Mouse (Mus musculus) R1 (cell line): ENCODE results near the gene Tmem135.

Experiments
- DNase-seq: peaks from one replicate; pipeline ENCODE4 v3.0.0-alpha.2; 2018; ENCODE audit warnings: low read depth, low spot score

Tmem135 gene

GRCm38 (mm10) chr7:89404081-89404733 is at the start of gene Tmem135, which contains the start of gene Fzd4:
Gene Tmem135, minus strand, starts transcription at chr7:89404222.
Gene Fzd4, plus strand, starts transcription at chr7:89404355.
- peak; percentile 97 for DNase-seq

- no peak for DNase-seq
These were observed 46.3 kb upstream of the Tmem135 start for GRCm38 (mm10) chr7:89450312-89450711.

GRCm38 (mm10) chr7:89445137-89445536 is 41.1 kb upstream of the Tmem135 start:
- DNase-seq: no peak

GRCm38 (mm10) chr7:89442242-89442641 is 38.2 kb upstream of the Tmem135 start:
- no peak for DNase-seq

- no peak for DNase-seq
These were observed 37.3 kb upstream of the Tmem135 start for GRCm38 (mm10) chr7:89441291-89441690.

DNA sequence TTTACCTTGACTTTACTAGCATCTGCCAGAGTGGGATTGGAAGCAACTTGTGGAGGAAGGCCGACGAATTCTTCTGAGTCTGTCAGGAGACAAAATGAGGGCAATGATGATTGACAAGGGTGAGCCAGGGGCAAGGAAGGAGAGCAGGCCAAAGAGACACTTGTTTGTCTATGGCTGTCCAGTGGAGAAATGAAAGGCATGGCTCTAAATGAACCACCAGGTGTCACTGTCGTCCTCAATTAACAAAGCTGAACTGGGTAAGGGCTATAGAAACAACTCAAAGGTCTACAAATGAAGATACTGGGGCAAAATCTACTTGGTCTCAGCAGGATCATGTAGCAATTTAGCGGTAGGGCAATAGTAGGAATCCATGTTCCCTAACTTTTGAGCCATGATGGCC is 33.6 kb upstream of the Tmem135 start:
- DNase-seq: peak; percentile 59

DNA sequence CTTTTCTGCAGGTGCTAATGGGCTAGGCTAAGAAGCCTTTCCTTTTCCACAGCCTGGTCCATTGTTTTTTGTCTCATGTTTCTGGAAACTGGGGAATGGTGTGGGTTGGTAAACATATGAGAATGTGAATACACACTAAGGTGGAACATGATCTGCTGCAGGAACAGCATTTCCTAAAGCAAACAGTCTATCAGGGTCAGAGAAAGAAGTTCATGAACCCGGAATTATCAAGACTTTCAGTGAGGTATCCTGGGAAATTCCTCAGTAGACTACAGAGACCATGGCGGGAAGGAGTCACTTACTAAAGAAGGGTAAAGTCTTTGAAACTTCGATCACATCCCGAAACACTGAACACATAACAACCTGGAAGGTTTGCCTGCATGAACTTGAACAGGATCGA is 32.4 kb upstream of the Tmem135 start:
- no peak for DNase-seq

- DNase-seq: peak; percentile 50
These were observed 30.0 kb upstream of the Tmem135 start for GRCm38 (mm10) chr7:89433893-89434616.

- no peak for DNase-seq
These were observed 29.3 kb upstream of the Tmem135 start for GRCm38 (mm10) chr7:89433193-89433892.

DNA sequence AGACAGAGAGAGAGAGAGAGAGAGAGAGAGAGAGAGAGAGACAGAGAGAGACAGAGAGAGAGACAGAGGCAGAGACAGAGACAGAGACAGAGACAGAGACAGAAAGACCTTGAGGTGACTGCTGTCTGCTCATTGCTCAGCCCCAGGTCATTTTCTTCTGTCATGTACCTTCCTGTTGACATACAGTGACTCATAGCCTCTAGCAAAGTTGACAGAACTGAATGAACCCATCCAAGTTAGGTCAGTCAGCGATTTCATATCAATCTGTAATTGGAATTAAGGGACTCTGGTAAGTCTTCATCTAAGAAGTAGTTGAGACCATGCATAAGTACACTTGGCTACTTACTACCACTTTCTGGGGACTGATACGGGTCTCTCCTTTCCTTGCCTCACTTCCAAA is 27.2 kb upstream of the Tmem135 start:
- no peak for DNase-seq

- DNase-seq: no peak
These were observed 25.3 kb upstream of the Tmem135 start for GRCm38 (mm10) chr7:89429326-89429725.

DNA sequence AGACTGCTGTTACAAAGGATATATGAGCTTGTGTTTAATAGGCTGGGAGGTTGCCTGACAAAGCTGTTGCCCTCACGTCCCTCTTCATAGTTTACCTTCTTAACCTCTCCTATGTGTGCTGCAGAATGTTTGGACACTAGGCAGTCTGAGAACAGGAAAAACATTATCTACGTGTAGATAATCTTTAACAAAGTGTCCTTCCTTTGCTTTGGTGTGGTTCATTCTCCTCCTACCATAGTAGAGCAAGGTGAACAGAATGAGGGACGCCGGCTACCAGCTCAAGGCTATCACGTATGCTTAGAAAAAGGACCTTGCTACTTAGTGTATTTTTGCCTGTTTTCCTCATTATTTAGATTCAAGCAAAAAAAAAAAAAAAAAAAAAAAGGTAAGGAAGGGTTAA is 24.8 kb upstream of the Tmem135 start:
- DNase-seq: no peak

- no peak for DNase-seq
These were observed 23.1 kb upstream of the Tmem135 start for GRCm38 (mm10) chr7:89427101-89427500.

- DNase-seq: no peak
These were observed 22.0 kb upstream of the Tmem135 start for GRCm38 (mm10) chr7:89425803-89426725.

DNA sequence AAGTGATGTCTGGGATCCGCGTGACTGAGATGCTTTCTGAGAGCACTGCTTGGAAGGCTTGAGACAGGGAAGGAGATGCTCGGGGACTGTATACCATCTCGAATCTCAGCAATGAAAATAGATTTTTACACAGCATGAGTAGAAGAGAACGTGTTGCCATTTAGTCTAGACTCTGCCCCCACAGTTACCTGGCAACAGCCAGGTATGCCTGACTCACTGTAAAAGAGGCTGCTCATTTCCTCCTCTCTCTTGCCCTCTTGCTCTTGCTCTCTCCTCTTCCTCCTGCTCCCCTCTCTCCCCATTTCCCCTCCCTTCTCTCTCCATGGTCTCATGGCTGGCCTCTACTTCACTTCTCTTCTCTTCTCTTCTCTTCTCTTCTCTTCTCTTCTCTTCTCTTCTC is 20.6 kb upstream of the Tmem135 start:
- DNase-seq: no peak

DNA sequence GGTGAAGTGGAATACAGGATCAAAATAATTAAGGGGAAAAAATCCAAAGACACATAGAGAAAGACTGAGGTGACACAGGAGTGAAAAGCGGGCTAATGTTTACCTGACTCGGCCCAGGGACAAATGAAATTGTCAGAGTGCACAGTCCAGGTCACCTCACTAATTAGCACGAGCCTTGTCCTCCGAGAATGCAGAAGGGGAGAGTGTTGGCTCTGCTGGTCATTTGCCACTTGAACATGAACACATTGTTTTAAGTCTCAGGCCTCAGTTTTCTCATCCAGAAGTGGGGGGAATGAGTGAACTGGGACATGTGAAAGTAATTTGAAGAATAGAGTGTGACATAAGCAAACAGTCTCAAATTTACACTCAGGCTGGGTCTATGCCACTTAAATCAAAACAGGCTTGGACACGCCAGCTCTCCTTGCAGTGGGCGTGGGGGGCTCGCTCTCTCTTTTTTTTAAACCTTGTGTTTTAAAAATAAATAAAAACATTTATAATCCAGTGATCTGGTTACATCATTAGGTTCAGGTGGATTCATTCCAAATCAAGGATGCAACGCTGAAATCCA is 19.8 kb upstream of the Tmem135 start:
- no peak for DNase-seq

GRCm38 (mm10) chr7:89423194-89423593 is 19.2 kb upstream of the Tmem135 start:
- DNase-seq: peak; percentile 25

DNA sequence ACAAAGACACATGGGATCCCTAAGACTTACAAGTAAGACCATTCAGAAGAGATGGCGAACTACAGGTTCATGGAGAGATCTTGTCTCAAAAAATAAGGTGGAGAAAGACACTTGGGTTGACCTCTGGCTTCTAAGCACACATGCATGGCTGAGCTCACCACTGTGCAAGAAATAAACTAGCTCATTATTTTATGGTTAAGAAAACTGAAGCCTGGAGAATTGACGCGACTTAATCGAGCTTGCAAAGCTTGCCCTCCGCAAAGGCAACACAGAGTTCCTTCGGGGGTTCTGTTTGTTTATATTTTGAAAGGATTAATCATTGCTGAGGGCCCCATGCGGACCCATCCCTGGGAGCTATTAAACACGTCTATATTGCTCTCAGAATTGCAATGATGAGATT is 18.6 kb upstream of the Tmem135 start:
- DNase-seq: no peak

DNA sequence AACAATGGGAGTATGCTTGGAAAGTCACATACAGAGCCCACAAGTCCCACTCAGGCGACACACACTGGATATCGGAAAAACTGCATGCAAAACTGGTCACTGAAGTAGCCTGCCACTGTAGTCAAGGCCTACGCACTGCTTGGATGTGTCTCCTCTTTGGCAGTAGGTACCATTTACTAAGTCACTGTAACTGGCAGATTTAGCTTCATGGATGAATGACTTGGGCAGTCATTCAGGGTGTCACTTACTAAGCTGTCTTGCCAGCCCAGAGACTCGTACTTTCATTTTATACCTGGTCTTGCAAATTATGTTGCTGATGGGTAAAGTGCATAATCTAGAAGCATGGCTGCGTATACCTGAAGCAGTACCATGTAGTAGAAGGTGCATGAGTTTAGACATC is 17.3 kb upstream of the Tmem135 start:
- DNase-seq: no peak

DNA sequence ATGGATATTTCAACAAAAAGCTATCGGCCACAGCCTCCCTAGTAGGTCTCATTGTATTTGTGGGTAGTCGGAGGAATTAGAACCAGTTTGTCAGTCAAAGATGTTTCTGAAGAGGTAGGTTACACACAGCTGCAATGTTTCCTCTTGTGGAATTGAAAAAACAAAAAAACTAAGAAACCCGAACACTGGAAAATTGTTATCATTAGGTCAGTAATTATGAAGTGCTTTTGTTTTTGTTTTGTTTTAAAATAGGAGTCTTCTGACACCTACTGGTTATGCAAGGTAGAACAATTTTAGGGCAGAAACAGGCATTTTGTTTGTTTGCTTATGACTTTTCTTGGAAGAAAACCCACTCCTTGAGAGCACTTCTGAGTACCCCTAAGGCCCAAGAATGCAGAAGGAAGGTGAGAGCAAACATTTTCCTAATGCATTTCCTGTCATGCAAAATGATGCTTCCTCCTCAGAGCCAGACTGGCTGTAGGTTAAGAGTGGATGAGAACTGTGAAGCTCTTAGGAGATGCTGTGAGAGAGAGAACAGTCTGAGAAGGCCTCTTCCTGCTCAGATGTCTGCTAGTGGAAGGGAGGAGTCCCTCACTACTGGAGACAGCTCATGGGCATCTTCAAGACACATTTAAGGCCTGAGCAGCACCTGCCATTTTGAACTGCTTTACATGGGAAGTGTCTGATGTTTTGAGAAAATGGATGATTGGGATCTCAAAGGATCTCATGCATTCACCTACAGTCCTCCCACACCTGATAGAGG is 15.1 kb upstream of the Tmem135 start:
- DNase-seq: no peak
